Mouse (Mus musculus) cerebellum, adult 18-20 months (tissue): ENCODE data around the gene Gins3.
"Not testable (repeated sequence)": the region's sequence is repeated elsewhere in the genome, so short reads cannot be mapped to it uniquely, and the experiment has no call there.

Source experiments
- DNase-seq, 2 experiments: peaks; one replicate each; pipeline ENCODE4 v3.0.0; 2021

Gins3 gene

DNA sequence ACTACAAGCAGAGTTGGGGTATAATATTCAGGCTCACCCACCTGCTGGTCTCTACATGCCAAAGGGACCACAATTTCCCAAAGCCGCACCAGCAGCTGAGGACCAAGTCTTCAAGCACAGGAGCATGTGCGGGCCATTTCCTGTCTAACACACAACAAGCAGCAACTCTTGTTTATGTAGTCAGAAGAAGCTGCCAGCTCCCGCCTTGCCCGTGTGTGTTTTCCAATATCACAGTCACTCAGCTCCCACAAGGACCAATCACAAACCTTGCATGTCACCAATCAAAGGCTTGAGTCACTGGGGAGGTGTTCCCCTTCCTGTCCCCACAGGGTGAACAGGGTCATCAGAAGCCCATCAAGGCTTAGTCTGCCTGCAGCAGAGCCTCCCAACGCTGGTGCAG, 20.1 kb downstream of the Gins3 start:
- no peak for DNase-seq

DNA sequence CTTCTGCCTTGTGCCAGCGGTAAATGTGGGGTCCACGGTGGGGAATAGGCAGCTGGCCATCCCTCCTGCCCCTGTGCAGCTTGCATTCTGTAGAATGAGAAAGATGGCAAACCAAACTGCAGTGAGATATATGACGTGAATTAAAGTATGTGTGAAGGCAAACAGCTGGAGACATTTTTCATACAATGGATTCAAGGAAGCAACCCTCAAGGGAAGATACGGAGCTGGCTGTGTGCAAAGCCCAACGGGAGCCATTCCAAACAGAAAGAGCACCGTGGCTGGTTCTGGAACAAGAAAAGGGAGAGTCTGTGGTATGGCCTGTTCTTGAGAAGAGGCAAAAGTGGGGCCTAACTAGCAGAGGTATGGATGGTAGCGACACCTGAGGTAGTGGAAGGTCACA, 22.6 kb downstream of the Gins3 start:
- DNase-seq: no peak

DNA sequence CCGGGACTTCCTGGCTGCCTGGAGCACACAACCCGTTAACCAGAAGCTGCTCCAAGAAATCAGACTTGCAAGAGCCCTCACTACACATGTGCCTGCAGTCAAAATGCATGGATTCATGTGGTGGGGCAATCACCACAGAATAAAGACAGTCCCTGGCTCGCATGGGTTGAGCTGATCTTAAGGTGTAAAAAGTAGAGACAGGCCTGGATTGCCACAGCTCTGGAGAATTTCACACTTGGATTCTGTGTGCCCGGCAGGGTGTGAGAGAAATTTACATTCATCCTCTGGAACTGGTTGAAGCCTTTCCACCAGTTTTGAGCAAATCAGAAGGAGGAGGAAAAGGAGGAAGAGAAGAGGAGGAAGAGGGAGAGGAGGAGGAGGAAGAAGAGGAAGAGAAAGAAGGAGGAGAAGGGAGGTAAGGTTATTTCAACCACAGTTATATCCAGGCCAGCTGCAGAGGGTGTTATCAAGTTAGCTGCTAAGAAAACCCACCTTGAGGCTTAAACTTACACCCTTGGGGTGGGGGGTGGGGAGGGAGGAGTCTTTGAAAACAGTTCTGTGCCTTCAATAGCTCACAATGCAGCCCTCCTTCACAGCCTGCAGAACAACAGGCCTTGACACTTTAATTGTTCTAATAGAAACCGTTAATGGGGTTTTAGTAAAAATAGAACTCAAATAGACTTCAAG, 23.2 kb downstream of the Gins3 start:
- no peak for DNase-seq

DNA sequence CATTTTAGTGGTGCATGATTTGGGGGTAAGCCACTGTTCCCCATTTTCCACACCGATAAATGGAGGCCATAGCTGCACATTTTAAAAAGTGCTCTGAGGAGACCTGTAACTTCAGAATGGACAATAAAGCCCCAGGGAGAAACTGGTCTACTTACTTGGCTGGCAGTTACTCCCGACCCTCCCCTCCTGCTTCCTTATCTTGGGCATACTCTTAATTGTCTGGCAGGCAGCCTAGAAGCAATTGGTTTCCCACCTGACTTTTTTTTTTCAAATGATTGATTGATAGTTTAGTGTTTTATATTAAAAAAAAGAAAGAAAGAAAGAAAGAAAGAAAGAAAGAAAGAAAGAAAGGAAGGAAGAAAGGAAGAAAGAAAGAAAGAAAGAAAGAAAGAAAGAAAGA, 24.3 kb downstream of the Gins3 start:
- DNase-seq: no peak

DNA sequence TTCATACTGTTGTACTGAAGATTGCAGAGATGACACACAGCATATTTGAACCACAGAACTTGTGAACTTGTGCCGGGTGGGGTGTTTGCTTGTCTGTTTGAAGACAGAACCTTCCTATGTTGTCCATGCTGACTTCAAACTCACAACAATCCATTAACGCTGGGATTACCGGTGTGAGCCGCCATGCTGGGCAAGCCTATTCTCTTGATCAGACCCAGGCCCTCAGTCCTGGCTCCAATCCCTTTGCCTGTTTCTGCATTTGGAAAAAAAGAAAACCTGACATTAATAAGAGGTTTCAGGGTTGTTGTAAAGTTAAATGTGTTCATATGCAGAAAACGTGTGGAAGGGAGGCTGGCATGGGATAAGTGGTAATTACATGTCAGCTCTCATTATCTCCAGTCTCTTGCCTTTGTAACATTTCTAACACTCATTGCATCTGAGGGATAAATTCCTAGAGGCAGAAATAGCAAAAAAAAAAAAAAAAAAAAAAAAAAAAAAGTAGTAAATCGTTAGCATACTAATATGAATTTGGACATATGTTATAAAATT, 27.2 kb downstream of the Gins3 start:
- DNase-seq: no peak

DNA sequence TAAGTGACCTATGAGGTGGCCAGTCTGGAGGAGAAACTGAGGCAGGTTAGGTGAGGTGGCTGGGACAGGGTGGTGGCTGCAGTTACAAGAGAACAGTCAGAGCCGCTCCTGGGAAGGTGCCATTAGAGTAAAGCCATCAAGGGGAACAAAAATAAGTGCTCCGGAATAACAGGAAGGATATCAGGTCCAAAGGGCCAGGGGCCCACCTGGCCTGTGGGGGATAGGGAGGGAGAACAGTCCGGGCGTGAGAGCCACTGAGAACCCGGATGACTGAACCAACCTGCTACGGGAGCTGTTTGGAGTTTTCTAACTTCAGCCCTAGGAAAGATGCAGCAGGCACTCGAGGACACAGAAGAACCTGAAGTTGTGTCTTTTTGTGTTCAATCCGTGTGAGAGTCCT, 27.8 kb downstream of the Gins3 start:
- no peak for DNase-seq

DNA sequence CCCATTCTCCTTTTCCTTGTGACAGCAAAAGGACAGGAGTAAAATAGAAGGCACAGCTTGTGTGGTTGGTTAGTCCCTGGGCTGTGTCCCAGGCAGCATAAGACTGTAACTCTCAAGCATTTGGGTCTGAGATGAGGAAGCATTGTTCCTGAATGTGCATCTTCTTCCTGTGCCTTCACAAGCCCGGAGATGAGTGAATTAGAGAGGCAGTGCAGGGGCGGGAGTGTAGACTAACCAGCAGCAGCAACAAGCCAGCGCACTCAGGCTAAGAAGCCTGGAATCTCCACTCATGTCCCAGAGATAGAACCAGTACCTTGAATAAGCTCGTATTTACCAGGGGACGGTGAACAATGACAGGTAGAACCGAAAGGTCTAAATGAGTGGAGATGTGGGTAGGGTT, 28.3 kb downstream of the Gins3 start:
- DNase-seq: no peak

DNA sequence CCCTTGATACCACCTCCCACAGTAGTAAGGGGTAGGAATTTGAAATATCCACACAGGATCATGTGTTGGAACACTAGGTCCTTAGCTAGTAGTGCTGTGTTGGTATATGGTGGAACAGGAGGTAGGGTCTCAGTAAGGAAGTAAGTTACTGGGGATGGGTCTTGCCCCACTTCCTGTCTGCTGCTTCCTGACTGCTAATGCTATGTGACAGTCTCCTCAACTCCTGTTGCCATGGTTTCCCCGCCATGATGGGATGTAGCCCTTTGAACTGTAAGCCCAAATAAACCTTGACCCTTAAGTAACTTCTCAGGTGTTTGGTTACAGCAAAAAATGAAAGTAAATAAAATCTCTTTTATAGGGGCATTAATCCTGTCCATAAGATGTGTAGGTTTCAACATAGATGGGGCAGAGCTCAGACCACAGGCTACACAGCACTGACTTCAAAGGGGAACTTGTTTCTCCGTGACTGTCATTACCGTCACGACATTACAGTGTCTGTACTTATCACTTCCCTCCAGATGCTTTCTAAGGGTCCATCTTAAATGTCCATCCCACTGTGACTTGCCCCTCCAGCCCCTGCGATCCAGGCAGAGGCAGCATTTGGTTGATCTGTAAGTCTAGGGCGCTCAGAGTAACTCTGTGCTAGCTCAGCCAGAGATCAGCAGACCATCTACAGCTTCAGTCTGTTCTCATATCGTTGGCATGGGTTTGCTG, 29.8 kb downstream of the Gins3 start:
- no peak for DNase-seq

DNA sequence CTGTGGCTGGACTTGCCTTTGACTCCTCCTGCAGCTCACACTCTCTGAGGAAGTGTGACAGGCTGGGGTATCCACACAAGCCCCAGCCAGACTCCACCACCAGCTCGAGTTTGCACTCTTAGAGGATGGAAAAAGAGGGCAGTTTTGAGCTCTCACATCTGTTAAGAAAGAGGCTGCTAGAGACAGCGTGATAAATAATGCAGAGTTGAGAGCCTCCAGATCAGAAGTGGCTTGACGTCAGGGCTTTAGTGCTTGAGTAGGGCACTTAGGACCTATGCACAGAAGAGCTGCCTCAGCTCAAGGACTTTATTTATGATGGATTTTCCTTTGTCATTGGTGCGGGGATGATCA, 30.3 kb downstream of the Gins3 start:
- DNase-seq: no peak

DNA sequence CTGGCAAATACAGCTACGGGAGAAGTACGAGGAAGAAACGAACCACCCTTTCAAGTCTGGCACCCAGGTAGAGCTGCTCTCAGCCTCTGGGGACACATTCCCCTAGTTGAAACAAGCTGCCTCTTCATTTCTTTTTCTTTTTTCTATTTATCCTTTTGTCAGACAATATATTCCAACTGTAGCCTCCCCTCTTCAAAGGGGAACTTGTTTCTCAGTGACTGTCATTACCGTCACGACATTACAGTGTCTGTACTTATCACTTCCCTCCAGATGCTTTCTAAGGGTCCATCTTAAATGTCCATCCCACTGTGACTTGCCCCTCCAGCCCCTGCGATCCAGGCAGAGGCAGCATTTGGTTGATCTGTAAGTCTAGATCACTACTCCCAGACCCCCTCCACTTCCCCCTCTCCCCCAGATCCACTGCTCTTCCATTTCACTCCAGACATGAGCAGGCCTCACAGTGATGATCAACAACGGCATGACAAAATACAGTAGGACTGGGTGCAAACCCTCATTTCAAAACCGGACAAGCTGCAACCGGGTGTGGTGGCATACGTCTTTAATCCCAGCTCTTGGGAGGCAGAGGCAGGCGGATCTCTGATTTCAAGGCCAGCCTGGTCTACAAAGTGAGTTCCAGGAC, 32.7 kb downstream of the Gins3 start:
- DNase-seq: not testable (repeated sequence)

DNA sequence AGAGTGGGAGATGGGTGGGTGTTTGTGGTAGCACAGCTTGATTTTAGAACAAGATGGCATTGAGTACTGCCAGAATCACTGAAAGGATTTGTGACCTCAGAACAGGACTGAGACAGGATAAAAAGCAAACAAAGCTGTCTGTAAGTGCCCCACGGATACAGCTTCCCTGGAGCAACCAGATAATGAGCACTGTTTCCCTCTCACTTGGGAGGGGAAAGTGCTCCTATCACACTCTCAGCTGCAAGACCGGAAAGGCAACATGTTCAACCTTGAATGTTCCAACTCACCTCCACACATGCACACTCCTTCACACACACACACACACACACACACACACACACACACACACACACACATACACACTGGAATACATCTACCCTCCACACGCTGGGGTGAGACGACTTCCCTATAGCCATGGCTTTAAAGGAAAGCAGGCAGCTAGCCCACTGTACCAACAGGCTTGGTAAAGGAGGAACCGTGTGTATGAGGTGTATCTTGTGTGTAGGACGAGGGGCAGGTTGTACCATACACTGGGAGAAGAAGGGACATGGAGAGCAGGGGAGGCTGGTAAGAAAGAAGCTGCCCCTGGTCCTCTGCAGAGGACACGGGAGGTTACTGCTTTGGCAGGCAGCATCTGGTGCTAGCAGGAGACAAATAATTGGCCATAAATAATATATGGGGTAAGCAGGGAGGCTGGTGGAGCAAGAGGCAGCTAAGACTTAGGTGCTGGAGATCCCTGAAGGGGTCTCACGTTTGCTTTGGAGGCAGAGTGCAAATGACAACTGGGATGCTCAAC, 35.1 kb downstream of the Gins3 start:
- no peak for DNase-seq

DNA sequence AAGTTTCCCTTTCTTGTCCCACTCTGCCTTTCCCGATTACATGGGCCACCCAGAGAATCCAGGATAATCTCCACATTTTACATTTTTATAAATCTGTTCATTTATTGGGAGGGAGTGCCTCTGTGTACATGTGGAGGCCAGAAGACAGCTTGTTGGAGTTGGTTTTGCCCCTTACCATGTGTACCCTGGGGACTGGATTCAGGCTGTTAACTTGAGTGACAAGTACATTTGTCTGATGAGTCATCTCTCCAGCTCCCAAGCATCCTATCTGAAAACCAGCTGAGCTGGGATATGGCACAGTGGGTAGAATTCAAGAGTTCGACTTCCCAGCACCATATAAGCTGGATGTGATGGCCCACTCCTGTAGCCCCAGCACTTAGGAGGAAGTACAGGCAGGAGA, 36.7 kb downstream of the Gins3 start:
- no peak for DNase-seq

DNA sequence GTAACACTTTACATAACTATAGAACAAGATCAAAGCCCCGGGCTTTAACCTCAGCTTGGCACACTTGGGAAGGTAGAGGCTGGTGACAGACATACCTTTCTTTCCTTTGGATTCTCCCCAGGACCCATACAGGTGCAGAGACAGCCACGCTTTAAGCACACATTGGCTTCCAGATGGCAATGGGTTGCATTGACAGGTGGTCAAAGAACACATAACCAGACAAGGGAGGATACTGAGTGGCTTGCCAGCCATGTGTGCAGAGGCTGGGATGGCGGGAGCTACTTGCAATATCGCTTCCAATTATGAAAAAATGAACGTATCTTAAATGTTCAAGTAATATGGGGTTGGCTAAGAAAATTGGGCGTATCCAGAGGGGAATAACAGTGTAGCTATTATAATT, 38.6 kb downstream of the Gins3 start:
- DNase-seq: no peak

DNA sequence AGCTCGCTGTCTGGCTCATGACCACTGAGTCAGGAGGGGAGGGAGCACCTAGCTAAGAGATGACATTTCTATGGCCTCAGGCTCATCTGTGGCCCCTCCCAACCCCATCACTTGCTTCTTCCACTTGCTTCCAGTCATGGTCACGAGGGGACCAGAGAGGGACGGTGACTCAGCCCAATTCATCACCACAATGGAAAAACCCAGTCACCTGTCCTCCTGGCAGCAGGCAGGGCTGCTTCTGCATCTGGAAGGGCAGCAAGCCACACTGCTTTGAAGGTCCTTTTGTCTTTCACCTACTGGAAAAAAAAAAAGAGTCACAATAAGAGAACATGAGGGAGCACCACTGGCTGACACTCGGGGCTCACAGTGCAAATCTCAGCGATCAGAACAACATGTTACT, 39.6 kb downstream of the Gins3 start:
- no peak for DNase-seq

DNA sequence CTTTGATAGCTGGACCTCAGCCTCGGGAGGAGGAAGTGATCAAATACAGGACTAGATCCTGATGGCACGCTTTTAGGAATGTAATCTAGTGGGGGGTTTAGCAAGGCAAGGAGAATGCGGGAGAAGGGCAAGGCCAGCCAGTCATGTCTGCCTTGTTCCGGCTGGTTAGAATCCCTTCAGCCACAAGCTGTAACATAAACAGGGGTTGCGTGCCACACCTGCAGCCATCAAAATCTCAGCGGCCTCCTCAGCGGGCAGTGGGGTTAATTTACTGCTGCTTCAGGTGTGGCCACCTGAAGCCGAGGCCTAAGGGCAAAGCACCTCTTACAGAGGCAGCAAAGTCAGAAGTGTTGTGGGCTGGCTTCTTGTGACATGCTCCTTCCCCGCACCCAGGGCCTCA, 43.4 kb downstream of the Gins3 start, which contains the start of gene Ndrg4:
Gene Ndrg4, plus strand, starts transcription at position 350 of the 400 bp plus-strand sequence.
- no peak for DNase-seq

DNA sequence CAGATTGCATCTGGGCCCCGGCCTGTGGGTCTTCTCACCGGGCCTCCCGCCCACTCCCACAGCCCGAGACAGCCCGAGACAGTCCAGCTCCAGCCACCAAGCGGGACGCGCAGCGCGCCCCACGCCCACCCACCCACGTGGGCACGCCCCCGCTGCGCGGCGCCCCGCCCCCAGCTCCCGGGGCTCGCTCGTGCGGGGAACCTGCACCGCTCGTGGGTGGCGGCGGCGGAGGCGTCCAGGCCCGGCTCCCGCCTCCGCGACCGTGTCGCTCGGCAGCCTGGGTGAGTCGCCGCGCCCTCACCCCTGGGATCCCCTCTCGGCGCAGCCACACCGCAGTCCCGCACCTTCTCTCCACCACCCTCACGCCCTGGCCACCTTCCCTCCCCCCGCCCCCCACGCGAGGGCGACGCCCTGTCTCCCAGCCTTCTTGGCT, 44.4 kb downstream of the Gins3 start:
- DNase-seq: peak in 1 of 2 experiments; percentile 27

DNA sequence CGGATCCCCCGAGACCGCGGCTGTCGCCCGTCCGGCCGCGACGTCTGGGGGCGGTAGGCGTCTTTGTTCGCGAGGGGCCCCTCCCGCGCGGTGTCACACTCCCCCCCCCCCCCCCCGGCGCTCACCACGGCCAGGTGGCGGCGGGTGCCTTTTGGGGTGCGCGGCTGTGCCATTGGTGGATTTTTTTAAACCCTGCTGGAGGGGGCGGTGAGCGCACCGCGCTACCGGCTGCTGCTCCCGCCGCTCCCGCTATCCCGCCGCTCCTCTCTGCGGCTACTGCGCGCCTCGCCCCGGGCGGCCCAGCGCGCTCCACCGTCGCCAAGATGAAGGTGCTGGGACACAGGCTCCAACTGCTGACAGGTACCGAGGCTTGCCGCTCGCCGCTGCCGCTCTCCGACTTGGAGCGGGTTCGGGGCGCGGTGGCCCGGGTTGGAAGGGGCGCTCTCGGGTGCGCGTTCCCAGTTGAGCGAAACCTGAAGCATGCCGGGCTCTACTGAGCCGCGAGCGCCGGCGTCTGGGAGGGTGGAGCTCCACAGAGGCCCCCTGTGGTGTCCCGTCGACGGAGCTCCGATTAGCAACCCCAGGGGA, 44.9 kb downstream of the Gins3 start:
- DNase-seq: peak; percentile 29 to 45

DNA sequence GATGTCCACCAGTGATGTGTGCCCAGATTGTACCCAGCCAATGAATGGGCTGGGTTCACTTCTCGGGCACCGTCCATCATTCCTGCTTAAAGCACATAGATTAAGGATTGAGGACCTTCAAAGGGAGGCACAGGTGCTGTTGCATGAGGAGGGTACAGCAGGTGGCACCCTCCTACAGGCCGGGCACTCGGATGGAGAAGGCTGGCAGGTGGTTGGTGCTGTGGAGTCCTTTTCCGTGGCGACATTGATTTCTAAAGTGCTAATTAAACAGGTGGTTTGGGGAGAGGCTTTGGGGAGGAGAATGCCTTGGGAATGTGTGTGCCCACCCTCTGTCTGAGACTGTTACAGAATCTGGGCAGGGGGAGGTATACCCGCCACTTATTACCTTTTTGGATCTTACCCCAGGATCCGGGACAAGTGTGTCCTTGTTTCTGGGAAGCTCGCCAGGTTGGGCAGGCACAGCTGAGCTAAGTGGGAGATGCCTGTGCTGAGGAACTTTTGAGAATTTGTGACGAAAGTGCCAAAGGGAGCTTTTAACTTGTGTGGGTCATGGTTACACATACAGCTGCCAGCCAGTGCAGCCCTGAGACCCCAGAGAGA, 54.9 kb downstream of the Gins3 start:
- no peak for DNase-seq

DNA sequence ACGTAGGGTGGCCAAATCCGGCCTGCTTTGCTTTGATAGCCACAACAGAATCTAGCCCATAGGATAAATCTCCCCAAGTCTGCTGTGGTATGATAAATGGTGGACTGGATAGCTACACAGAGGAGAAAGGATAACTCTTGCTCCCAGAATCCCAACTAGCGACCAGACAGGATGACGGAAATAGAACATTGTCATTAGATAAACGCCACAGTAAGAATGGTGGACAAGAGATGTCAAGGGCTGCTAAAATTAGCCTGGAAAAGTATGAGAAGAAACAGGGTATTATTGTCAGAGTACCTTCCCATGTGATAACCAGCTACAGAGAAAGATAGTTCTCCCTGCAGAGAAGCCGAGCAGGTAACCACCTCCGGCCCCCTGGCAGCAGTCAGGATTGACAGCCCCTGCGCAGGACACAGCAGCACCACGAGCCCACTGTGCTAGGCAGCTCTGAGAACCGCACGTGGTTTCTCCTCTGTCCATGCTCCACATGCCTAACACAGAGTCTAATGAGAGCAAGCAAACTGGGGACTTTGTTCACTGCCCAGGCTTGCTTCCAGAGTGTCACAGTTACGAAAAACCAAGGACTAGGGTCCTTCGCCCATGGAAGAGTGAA, 57.8 kb downstream of the Gins3 start:
- no peak for DNase-seq

DNA sequence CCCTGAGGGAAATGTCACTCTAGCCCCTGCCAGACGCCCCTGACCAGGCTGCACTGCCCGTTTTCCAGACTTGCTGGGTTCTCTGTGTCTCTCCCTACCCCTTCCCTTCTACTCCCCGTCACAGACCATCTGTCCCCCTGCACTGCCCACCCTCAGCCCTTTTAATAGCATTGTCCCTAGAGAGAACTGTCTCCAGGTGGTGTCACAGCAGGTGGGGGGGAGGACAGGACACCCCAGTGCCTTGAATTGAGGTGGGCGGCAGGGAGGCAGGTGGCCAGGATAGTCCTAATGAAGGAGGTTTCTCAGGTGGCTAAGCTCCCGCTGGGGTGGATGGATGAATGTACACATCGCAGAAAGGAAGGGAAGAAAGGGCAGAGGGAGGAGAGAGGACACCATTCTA, 61.4 kb downstream of the Gins3 start:
- DNase-seq: peak in 1 of 2 experiments; percentile 15
